Mouse (Mus musculus): Measurements from ENCODE around the gene Plcl1.

Plcl1 gene

GRCm38 (mm10) chr1:55612759-55613328 is 207.1 kb downstream of the Plcl1 start:
- DNase-seq (ENCODE audit: low spot score): no peak

- DNase-seq (ENCODE audit: low spot score): no peak
Measured at GRCm38 (mm10) chr1:55617857-55618256, 212.1 kb downstream of the Plcl1 start.

GRCm38 (mm10) chr1:55618617-55619286 is 213.0 kb downstream of the Plcl1 start:
- DNase-seq (ENCODE audit: low spot score): no peak

- no peak for DNase-seq (ENCODE audit: low spot score)
Measured at GRCm38 (mm10) chr1:55631496-55631895, 225.8 kb downstream of the Plcl1 start.

- DNase-seq (ENCODE audit: low spot score): no peak
Measured at GRCm38 (mm10) chr1:55632024-55632423, 226.3 kb downstream of the Plcl1 start.

- no peak for DNase-seq (ENCODE audit: low spot score)
Measured at GRCm38 (mm10) chr1:55633326-55633725, 227.6 kb downstream of the Plcl1 start.

- no peak for DNase-seq (ENCODE audit: low spot score)
Measured at GRCm38 (mm10) chr1:55659518-55660210, 253.9 kb downstream of the Plcl1 start.

GRCm38 (mm10) chr1:55661381-55661780 is 255.7 kb downstream of the Plcl1 start:
- DNase-seq (ENCODE audit: low spot score): no peak

- DNase-seq (ENCODE audit: low spot score): no peak
Measured at GRCm38 (mm10) chr1:55665137-55665827, 259.6 kb downstream of the Plcl1 start.

- DNase-seq (ENCODE audit: low spot score): no peak
Measured at GRCm38 (mm10) chr1:55665828-55666673, 260.3 kb downstream of the Plcl1 start.

GRCm38 (mm10) chr1:55666798-55667197 is 261.1 kb downstream of the Plcl1 start:
- DNase-seq (ENCODE audit: low spot score): no peak

- no peak for DNase-seq (ENCODE audit: low spot score)
Measured at GRCm38 (mm10) chr1:55668622-55669237, 263.0 kb downstream of the Plcl1 start.

- DNase-seq (ENCODE audit: low spot score): no peak
Measured at GRCm38 (mm10) chr1:55682676-55683075, 277.0 kb downstream of the Plcl1 start.

- no peak for DNase-seq (ENCODE audit: low spot score)
Measured at GRCm38 (mm10) chr1:55686261-55686660, 280.5 kb downstream of the Plcl1 start.

GRCm38 (mm10) chr1:55693636-55694220 is 288.0 kb downstream of the Plcl1 start:
- no peak for DNase-seq (ENCODE audit: low spot score)

- no peak for DNase-seq (ENCODE audit: low spot score)
Measured at GRCm38 (mm10) chr1:55696206-55696605, 290.5 kb downstream of the Plcl1 start.

GRCm38 (mm10) chr1:55699393-55699970 is 293.8 kb downstream of the Plcl1 start:
- no peak for DNase-seq (ENCODE audit: low spot score)

- no peak for DNase-seq (ENCODE audit: low spot score)
Measured at GRCm38 (mm10) chr1:55700016-55700415, 294.3 kb downstream of the Plcl1 start.

- no peak for DNase-seq (ENCODE audit: low spot score)
Measured at GRCm38 (mm10) chr1:55700726-55701125, 295.0 kb downstream of the Plcl1 start.

- no peak for DNase-seq (ENCODE audit: low spot score)
Measured at GRCm38 (mm10) chr1:55701601-55702000, 295.9 kb downstream of the Plcl1 start.

GRCm38 (mm10) chr1:55702106-55702505 is 296.4 kb downstream of the Plcl1 start:
- no peak for DNase-seq (ENCODE audit: low spot score)

Measured in MN1 (cell line).